In genomic region chr13:45005861-45006260, GRCm38 (mm10) we compare ENCODE assay signal across 13 mouse cellular contexts. TPM values are rescaled to one million over a fixed set of nuclear protein-coding genes. Genes with fewer than 3 reads are reported as not detected.
A peak's percentile ranks its signal among the peaks of the same experiment; 100 is the strongest.
DNase-seq lines count a peak whose midpoint lies in the region; ATAC-seq and TF ChIP-seq lines count a peak whose summit lies in the region.
"Had no signal": no experiment of that assay in that cellular context is flagged by ENCODE, and none has a peak within 500 bp of the region (broad histone marks: within the 10 kb centered on the region; RNA-seq: fewer than 3 reads in every experiment).

No protein-coding gene starts in this region.

- H3K36me3 ChIP-seq in heart, embryonic 12.5 days, result no peaks in the 10 kb centered on the region
- no peaks in the 10 kb centered on the region for H3K36me3 ChIP-seq in C2C12 (ENCODE audit: control insufficient read depth, insufficient read depth)
- H3K36me3 ChIP-seq in liver, postnatal 0 days (replicated peaks; ENCODE audit: insufficient read depth, low read length), result no peaks in the 10 kb centered on the region
- H3K36me3 ChIP-seq in forebrain, embryonic 10.5 days (replicated peaks), result no peaks in the 10 kb centered on the region
- H3K36me3 ChIP-seq: forebrain, embryonic 12.5 days had no signal

- H3K27me3 ChIP-seq in heart, embryonic 12.5 days (replicated peaks), result no peaks in the 10 kb centered on the region
- no peaks in the 10 kb centered on the region for H3K27me3 ChIP-seq in C2C12 (ENCODE audit: control insufficient read depth, insufficient read depth, insufficient read length)
- no peaks in the 10 kb centered on the region for H3K27me3 ChIP-seq in liver, postnatal 0 days (ENCODE audit: insufficient read depth, low read length)
- H3K27me3 ChIP-seq in forebrain, embryonic 10.5 days (ENCODE audit: poor library complexity, severe bottlenecking), result no peaks in the 10 kb centered on the region
- H3K27me3 ChIP-seq: forebrain, embryonic 12.5 days had no signal

- H3K4me1 ChIP-seq in heart, embryonic 12.5 days (replicated peaks), result peaks cover 7% of the 10 kb centered on the region
- H3K4me1 ChIP-seq in liver, postnatal 0 days (ENCODE audit: insufficient read depth), result peaks cover 7% of the 10 kb centered on the region
- H3K4me1 ChIP-seq in forebrain, embryonic 10.5 days, result peaks cover 20% of the 10 kb centered on the region

- no peak overlapping the region for H3K27ac ChIP-seq in heart, embryonic 12.5 days (ENCODE audit: poor library complexity, severe bottlenecking)
- 0 out of 2 replicates have a peak overlapping the region, but pooled peaks have one; percentile 5 for H3K27ac ChIP-seq in liver, postnatal 0 days (ENCODE audit: low read depth)
- no peak overlapping the region for H3K27ac ChIP-seq in forebrain, embryonic 10.5 days
- H3K27ac ChIP-seq: forebrain, embryonic 12.5 days had no signal

- no peak overlapping the region for H3K4me3 ChIP-seq in heart, embryonic 12.5 days
- no peak overlapping the region for H3K4me3 ChIP-seq in C2C12 (ENCODE audit: insufficient read depth, poor library complexity, severe bottlenecking)
- H3K4me3 ChIP-seq in liver, postnatal 0 days (ENCODE audit: low read depth, low read length), result no peak overlapping the region
- no peak overlapping the region for H3K4me3 ChIP-seq in forebrain, embryonic 10.5 days
- H3K4me3 ChIP-seq: forebrain, embryonic 12.5 days had no signal

- no peak for TF ChIP-seq CTCF in C2C12 (IDR thresholded peaks at IDR 0.05; ENCODE audit: control insufficient read depth, insufficient read depth, insufficient read length)
- no peak for TF ChIP-seq CTCF in liver, postnatal 0 days (IDR thresholded peaks at IDR 0.05; ENCODE audit: low read depth)

- H3K79me3 ChIP-seq in C2C12 (ENCODE audit: low read depth), result peaks cover 6% of the 10 kb centered on the region

- 63% methylated on average over 7 of the region's 7 CpGs for WGBS in heart, embryonic 12.5 days
- WGBS in liver, postnatal 0 days (ENCODE audit: insufficient replicate concordance), result 40% methylated on average over 7 of the region's 7 CpGs
- WGBS in forebrain, embryonic 10.5 days, result 80% methylated on average over 7 of the region's 7 CpGs

- no peak for DNase-seq in heart, postnatal 14 days
- peak; percentile 70 for DNase-seq in kidney, adult 11 months
- peak; percentile 39 for DNase-seq in liver, postnatal 0 days
- DNase-seq in c-Kit-positive CD71-positive TER-119-positive erythroid progenitor cells, embryonic 14.5 days (ENCODE audit: low spot score), result no peak
- no peak for DNase-seq in forebrain, embryonic 10.5 days (ENCODE audit: extremely low spot score, low spot score)
- DNase-seq in heart, postnatal 25 days (ENCODE audit: low spot score), result no peak
- DNase-seq: cerebellum, adult 2 months; lung, adult 2 months; right cerebral cortex, postnatal 14 days; thymus, adult 2 months had no signal

- intact Hi-C loops in heart, postnatal 14 days (cut with DNase I), result no loop called here
- intact Hi-C loops in heart, postnatal 25 days (cut with DNase I), result no loop called here

- H3K9ac ChIP-seq in heart, embryonic 12.5 days, result 0 out of 2 replicates have a peak overlapping the region, but pooled peaks have one; percentile 30
- no peak overlapping the region for H3K9ac ChIP-seq in liver, postnatal 0 days (replicated peaks)
- H3K9ac ChIP-seq: forebrain, embryonic 12.5 days had no signal

- H3ac ChIP-seq in C2C12 (ENCODE audit: control insufficient read depth, insufficient read length, low read depth), result no peak overlapping the region

- H3K4me2 ChIP-seq in heart, embryonic 12.5 days, result no peak overlapping the region
- H3K4me2 ChIP-seq in liver, postnatal 0 days (ENCODE audit: low read depth, low read length), result no peak overlapping the region
- H3K4me2 ChIP-seq: forebrain, embryonic 12.5 days had no signal

- no peaks in the 10 kb centered on the region for H3K9me3 ChIP-seq in heart, embryonic 12.5 days (replicated peaks)
- H3K9me3 ChIP-seq in liver, postnatal 0 days (ENCODE audit: low read length), result no peaks in the 10 kb centered on the region
- no peaks in the 10 kb centered on the region for H3K9me3 ChIP-seq in forebrain, embryonic 10.5 days
- H3K9me3 ChIP-seq: forebrain, embryonic 12.5 days had no signal

- TF ChIP-seq EP300 in liver, postnatal 0 days (IDR thresholded peaks at IDR 0.05; ENCODE audit: low read depth), result no peak

- H3K79me2 ChIP-seq in C2C12 (ENCODE audit: control insufficient read depth, insufficient read depth), result peaks cover 10% of the 10 kb centered on the region

- no peak for ATAC-seq in heart, embryonic 12.5 days (ENCODE audit: insufficient number of reproducible peaks, low FRiP score)
- no peak for ATAC-seq in liver, postnatal 0 days

TF ChIP-seq in C2C12, 6 proteins besides CTCF, POLR2A, EP300 and RAD21:
- TF ChIP-seq USF1 (IDR thresholded peaks at IDR 0.05; ENCODE audit: low read depth) (peak; percentile 2), FOSL1 (IDR thresholded peaks at IDR 0.05; ENCODE audit: insufficient read depth, low read length, poor library complexity, severe bottlenecking) (no peak)

RNA-seq across cellular contexts. Expression of gene Dtnbp1, which starts 3.9 kb away (rescaled TPM):
- 72.3 and 72.4 TPM in 2 replicates for polyA plus RNA-seq in heart, embryonic 12.5 days (2016; fragmentation: Nextera tagmentation; extraction: Ambion mirVana)
- total RNA-seq in heart, postnatal 14 days (2021), result 10 to 100 TPM; 60.5 to 70.5 TPM
- 97.8 TPM for polyA plus RNA-seq in C2C12 (2012; fragmentation: generic; extraction: Trizol)
- polyA plus RNA-seq in liver, postnatal 0 days (2015; fragmentation: Nextera tagmentation; extraction: Ambion mirVana), result 34.2 and 40.5 TPM in 2 replicates
- polyA plus RNA-seq in forebrain, embryonic 10.5 days (2016; fragmentation: Nextera tagmentation; extraction: Ambion mirVana), result 81.8 and 89.4 TPM in 2 replicates
- 10 to 100 TPM; 84.2 to 88.3 TPM for total RNA-seq in heart, postnatal 25 days (2021)

Comparison
In these comparisons a context has a peak if more than half of its experiments do, and no peak if none do; other contexts are left out.
1. DNase-seq: peak in kidney, adult 11 months (single experiment) and liver, postnatal 0 days (single experiment); none in heart, postnatal 14 days (0 of 2), c-Kit-positive CD71-positive TER-119-positive erythroid progenitor cells, embryonic 14.5 days (single experiment), forebrain, embryonic 10.5 days (single experiment) and heart, postnatal 25 days (single experiment).